Comparison of ENCODE assay signal across 8 mouse cellular contexts in genomic region chr3:142474349-142474983, GRCm38 (mm10). TPM values are rescaled to one million over a fixed set of nuclear protein-coding genes. Genes with fewer than 3 reads are reported as not detected.
DNase-seq lines count a peak whose midpoint lies in the region; ATAC-seq and TF ChIP-seq lines count a peak whose summit lies in the region.

No protein-coding gene starts in this region.

- H3K36me3 ChIP-seq in hindbrain, postnatal 0 days (ENCODE audit: insufficient read depth, low read length) = no peaks in the 10 kb centered on the region
- no peaks in the 10 kb centered on the region for H3K36me3 ChIP-seq in stomach, embryonic 16.5 days (ENCODE audit: control insufficient read depth, insufficient read depth, low read length)

- H3K9ac ChIP-seq in hindbrain, postnatal 0 days (replicated peaks; ENCODE audit: low read length) = no peak overlapping the region
- H3K9ac ChIP-seq in stomach, embryonic 16.5 days (ENCODE audit: low read length) = no peak overlapping the region; the same call in 1 of the 2 replicates

- no peaks in the 10 kb centered on the region for H3K4me1 ChIP-seq in hindbrain, postnatal 0 days (ENCODE audit: insufficient read depth, low read length)
- no peaks in the 10 kb centered on the region for H3K4me1 ChIP-seq in stomach, embryonic 16.5 days (ENCODE audit: control insufficient read depth, insufficient read depth, low read length)

- no peak overlapping the region for H3K4me3 ChIP-seq in hindbrain, postnatal 0 days (ENCODE audit: low read length)
- no peak overlapping the region; the same call in 1 of the 2 replicates for H3K4me3 ChIP-seq in stomach, embryonic 16.5 days (replicated peaks; ENCODE audit: low read length)

- no peak for DNase-seq in frontal cortex, postnatal 25 days (ENCODE audit: low spot score in 2 of 2)
- DNase-seq in CD4-positive helper T cell, adult 2 months (ENCODE audit: low read depth, low spot score) = peak; percentile 51
- peak; percentile 80 for DNase-seq in embryo, embryonic 11 days
- peak; percentile 81 for DNase-seq in hindbrain, postnatal 0 days (ENCODE audit: low spot score)
- peak; percentile 51 for DNase-seq in lung, postnatal 36 days
- DNase-seq in right cerebral cortex, postnatal 25 days = no peak

- peak overlapping the region; percentile 24; the same call in 1 of the 2 replicates for H3K4me2 ChIP-seq in hindbrain, postnatal 0 days (ENCODE audit: low read depth, low read length)
- peak overlapping the region; percentile 46; the same call in 1 of the 2 replicates for H3K4me2 ChIP-seq in stomach, embryonic 16.5 days (ENCODE audit: low read depth, low read length)

- H3K27me3 ChIP-seq in hindbrain, postnatal 0 days (ENCODE audit: insufficient read depth, low read length) = no peaks in the 10 kb centered on the region
- no peaks in the 10 kb centered on the region for H3K27me3 ChIP-seq in stomach, embryonic 16.5 days (ENCODE audit: control insufficient read depth, insufficient read depth, low read length)

- WGBS in hindbrain, postnatal 0 days = 25% methylated on average over 11 of the region's 11 CpGs
- 19% methylated on average over 11 of the region's 11 CpGs for WGBS in stomach, embryonic 16.5 days

- ATAC-seq in frontal cortex, adult (ENCODE audit: low TSS enrichment) = peak; percentile 88
- ATAC-seq in hindbrain, postnatal 0 days = peak; percentile 45; the same call in 1 of the 2 replicates
- peak; percentile 25; the same call in 1 of the 2 replicates for ATAC-seq in stomach, embryonic 16.5 days (ENCODE audit: insufficient read depth, low FRiP score)

- H3K9me3 ChIP-seq in hindbrain, postnatal 0 days (ENCODE audit: low read length) = no peaks in the 10 kb centered on the region
- H3K9me3 ChIP-seq in stomach, embryonic 16.5 days (replicated peaks; ENCODE audit: control insufficient read depth, low read length) = no peaks in the 10 kb centered on the region

- no peak overlapping the region for H3K27ac ChIP-seq in hindbrain, postnatal 0 days
- H3K27ac ChIP-seq in stomach, embryonic 16.5 days (ENCODE audit: low read length) = no peak overlapping the region

- TF ChIP-seq CTCF in hindbrain, postnatal 0 days (IDR thresholded peaks at IDR 0.05; ENCODE audit: low read depth) = peak; percentile 92

RNA-seq across cellular contexts. Expression of gene Gbp5, which starts 19.3 kb away (rescaled TPM):
- 0.37 and 0.97 TPM in 2 replicates for total RNA-seq in hindbrain, postnatal 0 days (2014; rRNA removed)
- polyA plus RNA-seq in hindbrain, postnatal 0 days (2015; fragmentation: Nextera tagmentation; extraction: Ambion mirVana) = 0.55 and 0.57 TPM in 2 replicates
- 0.10 and 0.15 TPM in 2 replicates for polyA plus RNA-seq in stomach, embryonic 16.5 days (2015; fragmentation: Nextera tagmentation; extraction: Ambion mirVana)

RNA-seq across cellular contexts. Expression of gene Gbp7, which starts 55.7 kb away (rescaled TPM):
- 1.9 and 2.8 TPM in 2 replicates for total RNA-seq in hindbrain, postnatal 0 days (2014; rRNA removed)
- 3.5 and 3.8 TPM in 2 replicates for polyA plus RNA-seq in hindbrain, postnatal 0 days (2015; fragmentation: Nextera tagmentation; extraction: Ambion mirVana)
- 4.7 and 5.0 TPM in 2 replicates for polyA plus RNA-seq in stomach, embryonic 16.5 days (2015; fragmentation: Nextera tagmentation; extraction: Ambion mirVana)

Comparison
In these comparisons a context has a peak if more than half of its experiments do, and no peak if none do; other contexts are left out.
1. ATAC-seq: peak in every context shown above with its lines; median percentile 88 in frontal cortex, adult; 45 in hindbrain, postnatal 0 days; 25 in stomach, embryonic 16.5 days.
2. DNase-seq: peak in CD4-positive helper T cell, adult 2 months (single experiment), embryo, embryonic 11 days (single experiment), hindbrain, postnatal 0 days (single experiment) and lung, postnatal 36 days (single experiment); none in frontal cortex, postnatal 25 days (0 of 2) and right cerebral cortex, postnatal 25 days (single experiment).